Mouse (Mus musculus) small intestine, adult 2 months (tissue): Measurements from ENCODE around the gene Eef1a2.

Experiments used
- CTCF ChIP-seq: fragments of 200-500 bp; IDR thresholded peaks from 2 replicates; pipeline ENCODE4 v1.5.1; 2012; ENCODE audit warnings: low read depth, mild to moderate bottlenecking, control low read depth, inconsistent platforms, low read length, moderate library complexity, mixed read lengths; ENCODE audit not compliant: insufficient replicate concordance, insufficient read length; ENCODE audit errors: extremely low read depth
- POLR2A ChIP-seq: fragments of 200-500 bp; IDR thresholded peaks from 2 replicates; pipeline ENCODE4 v1.6.1; 2012; ENCODE audit warnings: low read depth, mild to moderate bottlenecking, control low read depth, inconsistent platforms, low read length, moderate library complexity

DNA sequence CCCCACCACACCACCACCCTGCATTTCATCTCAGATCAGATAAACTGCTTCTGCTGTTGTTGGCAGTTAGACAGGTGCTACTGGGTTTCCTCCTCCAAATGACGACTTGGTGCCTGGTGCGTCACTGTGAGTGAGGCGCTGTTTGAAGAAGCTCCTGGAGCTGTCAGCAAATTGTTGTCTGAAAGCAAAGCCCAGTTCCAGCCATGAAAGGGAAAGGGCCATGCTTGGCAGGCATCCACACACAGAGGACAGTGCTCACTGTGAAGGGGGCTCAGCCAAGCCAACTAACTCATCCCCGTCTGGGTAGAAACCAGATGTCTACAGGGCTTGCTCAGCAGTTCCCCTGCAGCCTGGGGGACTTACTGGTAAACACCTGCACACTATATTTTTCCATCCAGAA lies 27.9 kb downstream of the Eef1a2 start:
- TF ChIP-seq POLR2A (no peak), CTCF (no peak)
